Mouse (Mus musculus) kidney, postnatal 36 days (tissue): ENCODE data around the gene Git2.

ENCODE experiments used
- DNase-seq, 2 experiments: peaks; one replicate each; pipeline ENCODE4 v3.0.0; 2021 to 2022; ENCODE audit warnings: mixed read lengths in 2 of 2

Gene Git2

DNA sequence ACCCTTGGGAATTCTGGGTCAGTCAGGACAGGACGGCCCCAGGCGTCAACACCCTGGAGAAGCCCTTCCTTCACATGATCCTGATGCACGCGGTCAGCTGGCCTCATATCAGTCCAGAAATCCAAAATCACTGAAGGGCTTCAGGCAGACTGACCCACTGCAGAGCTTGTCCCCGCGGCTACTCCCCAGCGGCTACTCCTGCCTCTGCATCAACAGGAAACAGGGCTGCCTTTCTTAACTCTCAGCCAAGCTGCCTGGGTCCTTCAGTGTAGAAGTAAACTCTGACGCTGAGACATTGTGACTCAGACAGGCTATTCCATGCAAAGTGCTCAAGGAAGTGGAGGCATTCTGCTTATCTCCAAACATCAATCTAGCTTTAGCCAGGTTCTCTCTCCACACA lies 13.3 kb downstream of the Git2 start:
- no peak for DNase-seq

DNA sequence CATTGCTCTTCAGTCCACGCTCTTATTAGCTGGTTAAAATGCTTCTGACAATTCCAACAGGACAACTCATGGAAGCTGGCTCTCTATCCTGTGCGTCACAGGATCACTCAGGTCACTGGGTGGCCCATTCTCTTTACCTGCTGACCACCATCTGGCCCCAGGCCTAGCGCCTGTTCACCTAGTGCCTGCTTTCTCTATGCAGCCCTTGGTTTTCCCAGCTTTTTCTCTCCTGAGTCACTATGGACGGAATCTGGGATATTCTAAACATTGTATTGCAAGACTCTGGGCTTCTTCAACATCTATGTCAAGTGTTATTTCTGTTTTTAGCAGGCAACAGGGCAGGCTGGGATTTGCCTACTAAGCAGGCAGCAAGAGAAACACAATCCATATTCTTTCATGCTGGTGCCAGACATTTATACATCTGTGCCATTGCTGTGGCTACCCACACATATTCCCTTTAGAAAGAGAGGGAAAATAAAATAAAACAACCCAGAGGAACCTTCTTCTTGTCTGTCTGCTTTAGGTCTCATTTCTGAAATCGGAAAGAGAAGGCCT lies 15.7 kb downstream of the Git2 start:
- DNase-seq = no peak

DNA sequence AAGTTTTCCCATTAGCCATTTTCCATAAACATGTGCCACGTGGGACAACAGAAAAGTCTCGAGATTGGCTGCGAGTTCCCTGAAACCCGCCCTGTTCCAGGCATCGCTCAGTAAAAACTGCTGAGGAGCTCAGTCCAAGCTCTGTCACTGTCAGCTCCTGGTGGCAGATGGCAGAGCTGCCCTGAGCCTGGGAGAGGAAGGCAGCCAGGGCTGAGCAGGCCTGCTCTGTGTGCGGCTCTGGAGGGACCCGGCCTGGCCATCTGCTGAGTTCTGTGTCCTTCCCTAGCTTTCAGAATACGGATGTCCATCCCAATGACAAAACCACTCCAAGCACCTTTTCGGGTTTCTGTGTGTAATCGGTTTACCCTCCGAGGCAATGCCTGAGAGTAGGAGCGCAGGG lies 21.9 kb downstream of the Git2 start:
- DNase-seq = no peak

DNA sequence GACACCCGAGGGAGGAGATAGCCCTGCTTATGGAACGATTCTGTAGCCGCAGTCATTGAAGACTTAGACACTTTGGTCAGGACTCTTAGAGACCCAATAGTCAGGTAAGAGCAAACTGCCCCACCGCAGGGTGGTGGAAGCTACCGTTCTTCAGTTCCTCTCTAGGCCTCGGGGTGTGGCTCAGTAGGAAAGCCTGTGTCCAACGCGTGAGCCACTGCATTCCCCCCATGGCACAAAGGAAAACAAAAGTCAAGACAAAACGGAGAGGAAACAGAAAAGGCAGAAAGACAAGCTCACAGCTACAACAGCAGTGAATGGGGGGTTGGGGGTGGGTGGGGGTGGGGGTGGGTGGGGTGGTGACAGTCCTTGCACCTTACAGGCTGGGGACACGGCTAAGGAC lies 22.9 kb downstream of the Git2 start:
- DNase-seq = no peak

DNA sequence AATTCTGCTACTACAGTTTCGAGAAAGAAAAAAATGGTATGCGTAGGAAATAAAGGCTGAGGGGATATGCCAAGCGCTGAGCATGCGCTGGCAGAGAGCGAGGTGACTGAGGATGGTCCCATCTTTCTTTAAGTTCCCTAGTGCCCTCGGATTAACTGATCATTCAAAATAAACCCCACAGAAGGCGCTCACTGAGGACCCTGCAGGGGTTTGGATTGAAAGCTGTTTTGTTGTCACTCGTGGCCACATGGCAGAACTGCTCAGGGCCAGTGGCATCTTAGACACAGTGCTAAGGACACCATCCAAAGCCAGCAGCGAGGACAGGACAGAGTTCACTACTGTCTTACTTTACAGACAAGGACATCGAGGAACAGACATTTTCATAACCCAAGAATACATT lies 25.0 kb downstream of the Git2 start:
- DNase-seq = no peak

DNA sequence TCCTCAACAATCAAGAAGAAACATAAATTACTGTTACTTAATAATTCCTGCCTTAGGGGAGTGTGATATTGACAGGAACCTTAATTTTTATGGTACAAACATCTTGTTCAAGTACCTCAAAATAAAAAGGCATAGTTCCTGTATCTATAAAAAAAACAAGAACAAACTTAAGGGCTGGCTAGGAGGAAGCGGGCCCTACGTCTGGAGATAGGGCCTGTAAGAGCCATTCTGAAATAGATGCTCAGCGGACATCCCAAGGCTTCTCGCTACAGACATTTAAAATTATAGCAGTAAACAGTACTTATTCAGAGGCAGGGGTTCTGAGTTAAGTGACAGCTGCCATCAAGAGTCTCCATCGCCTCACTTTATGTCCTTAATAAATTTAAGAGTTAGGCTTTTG lies 27.8 kb downstream of the Git2 start:
- no peak for DNase-seq

DNA sequence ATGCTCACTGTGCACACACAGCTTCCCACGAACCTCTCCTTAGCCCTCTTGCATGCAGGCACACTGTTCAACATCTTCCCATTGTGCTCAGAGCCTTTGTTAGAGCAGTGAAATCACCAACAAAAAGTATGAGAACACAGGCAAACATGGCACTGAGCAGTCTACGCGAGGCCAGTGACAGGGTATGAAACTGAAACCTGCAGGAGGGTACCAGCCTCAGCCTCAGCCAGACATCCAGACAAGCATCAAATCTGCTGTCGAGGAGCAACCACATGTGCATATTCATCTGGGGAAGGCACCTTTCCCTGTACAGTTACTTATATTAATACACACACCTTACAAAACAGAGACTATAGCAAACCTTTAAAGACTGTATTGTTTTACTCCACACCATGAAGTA lies 28.4 kb downstream of the Git2 start:
- DNase-seq = no peak

DNA sequence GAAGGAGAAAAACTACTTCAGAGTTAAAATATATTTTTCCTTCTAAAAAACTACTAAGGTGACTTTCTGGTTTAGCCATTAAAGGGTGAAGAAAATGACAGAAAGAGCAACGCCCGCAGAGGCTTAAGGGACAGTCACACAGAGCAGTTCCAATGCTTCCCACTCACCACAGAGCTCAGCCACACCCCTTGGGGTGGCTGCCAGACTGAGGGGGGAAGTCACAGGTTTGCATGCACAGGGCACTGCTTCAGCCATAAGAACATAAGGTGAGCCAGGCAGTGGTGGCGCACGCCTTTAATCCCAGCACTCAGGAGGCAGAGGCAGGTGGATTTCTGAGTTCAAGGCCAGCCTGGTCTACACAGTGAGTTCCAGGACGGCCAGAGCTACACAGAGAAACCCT lies 29.7 kb downstream of the Git2 start:
- DNase-seq = peak in 1 of 2 experiments; percentile 45

DNA sequence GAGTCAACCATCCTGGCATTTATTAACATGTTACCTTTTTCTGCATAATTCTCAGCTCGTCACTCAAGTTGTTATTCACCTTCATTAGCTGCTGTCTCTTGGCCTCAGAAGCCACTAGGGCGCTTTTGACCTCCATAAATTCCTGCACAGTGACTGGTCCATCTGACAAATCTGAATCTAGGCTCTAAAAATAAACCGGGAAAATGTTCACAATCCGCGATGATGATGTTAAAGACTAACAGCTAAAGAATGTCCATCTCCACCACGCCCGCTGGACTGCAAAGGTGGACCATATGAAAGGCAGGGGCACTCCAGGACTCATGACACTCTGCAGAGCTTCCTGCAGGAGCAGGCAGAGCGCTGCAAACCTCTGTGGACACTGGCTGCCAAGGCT lies 31.6 kb downstream of the Git2 start:
- no peak for DNase-seq

DNA sequence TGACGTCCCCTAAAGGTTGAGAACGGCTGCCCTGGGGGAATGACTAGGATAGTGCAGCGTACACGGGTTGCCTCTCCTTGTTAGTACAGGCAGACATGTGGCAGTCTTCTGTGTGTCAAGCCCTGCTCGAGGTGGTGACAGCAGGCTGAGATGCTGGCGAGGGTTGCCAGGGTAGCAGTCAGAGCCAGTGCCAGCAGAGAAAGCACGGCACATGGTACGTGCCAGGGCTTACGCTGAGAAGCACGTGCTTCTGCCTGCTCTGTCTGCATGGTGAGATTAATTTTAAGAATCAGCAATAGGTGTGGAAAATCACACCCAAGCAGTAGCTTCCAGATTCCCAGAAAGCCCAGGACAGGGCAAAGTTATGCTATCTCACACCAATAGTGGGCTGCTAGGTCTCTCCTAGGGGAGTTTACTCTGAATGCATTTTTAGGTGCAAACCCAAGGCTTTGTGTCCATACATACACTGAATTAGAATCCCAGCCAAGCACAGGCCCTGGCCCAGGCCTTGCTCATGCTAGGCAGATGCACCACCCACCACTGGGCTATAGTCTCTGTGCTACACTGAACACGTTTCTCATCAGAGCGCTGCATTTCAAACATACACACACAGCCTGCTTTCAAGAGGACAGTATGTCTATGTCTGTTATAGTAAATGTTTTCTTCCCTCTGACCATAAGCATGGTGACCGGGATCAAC lies 32.2 kb downstream of the Git2 start:
- DNase-seq = no peak

DNA sequence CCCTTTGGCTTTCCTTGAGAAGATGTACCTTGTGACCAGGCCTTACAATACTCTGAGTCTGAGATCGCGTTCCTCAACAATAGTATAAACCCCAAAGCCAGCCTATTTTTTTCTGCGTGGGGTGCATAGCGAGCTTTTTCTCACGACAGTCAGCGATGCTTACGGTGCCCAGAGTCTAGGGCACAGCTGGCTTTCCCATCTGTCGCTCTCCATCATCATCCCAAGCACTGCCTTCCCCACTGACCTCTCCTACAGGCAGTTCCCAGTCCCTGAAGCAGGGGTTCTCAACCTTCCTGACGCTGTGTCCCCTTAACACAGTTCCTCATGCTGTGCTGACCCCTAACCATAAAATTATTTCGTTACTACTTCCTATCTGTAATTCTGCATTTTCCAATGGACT lies 32.7 kb downstream of the Git2 start:
- no peak for DNase-seq

DNA sequence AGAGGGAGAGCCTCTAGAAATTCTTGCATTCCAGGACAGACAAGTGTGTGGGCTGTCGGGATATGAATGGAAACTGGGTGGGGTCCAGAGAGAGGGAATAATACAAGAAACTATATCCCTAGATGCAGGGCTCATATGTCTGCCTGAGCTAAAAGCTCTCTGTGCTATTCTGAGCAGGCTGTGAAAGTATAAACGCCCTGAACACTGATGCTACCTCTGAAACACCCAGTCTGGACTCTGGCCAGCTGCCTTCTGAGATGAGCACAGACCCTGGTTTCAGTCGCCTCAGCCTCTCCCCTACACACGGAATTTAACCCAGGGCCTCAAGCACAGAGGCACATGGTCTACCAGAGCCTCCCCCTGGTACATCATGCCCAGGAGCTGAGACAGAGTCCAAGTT lies 34.7 kb downstream of the Git2 start:
- no peak for DNase-seq

DNA sequence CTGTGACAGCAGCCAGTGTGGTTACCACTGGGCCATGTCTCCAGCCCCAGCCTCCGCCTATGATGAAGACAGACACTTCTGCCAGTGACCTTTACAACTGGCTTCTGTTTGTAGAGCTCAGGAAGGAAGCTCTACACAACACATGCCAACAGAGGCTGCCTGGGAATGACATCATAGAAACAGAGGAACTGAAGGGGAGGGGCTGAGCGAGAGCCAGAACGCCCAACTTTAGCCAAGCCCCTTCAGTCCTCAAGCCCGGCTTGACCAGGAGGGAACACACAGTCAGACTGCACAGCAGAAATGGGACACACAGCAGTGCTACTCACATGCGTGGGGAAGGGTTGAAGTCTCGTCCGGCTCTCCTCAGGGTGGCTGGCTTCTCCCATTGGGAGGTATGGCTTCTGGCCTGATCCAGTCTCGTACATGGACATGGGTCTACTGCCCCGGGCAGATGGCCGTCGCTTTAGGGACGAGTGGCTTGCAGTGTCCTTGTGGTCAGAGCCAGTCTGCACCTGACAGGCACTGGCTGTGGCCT lies 36.5 kb downstream of the Git2 start:
- peak; percentile 60 to 76 for DNase-seq

DNA sequence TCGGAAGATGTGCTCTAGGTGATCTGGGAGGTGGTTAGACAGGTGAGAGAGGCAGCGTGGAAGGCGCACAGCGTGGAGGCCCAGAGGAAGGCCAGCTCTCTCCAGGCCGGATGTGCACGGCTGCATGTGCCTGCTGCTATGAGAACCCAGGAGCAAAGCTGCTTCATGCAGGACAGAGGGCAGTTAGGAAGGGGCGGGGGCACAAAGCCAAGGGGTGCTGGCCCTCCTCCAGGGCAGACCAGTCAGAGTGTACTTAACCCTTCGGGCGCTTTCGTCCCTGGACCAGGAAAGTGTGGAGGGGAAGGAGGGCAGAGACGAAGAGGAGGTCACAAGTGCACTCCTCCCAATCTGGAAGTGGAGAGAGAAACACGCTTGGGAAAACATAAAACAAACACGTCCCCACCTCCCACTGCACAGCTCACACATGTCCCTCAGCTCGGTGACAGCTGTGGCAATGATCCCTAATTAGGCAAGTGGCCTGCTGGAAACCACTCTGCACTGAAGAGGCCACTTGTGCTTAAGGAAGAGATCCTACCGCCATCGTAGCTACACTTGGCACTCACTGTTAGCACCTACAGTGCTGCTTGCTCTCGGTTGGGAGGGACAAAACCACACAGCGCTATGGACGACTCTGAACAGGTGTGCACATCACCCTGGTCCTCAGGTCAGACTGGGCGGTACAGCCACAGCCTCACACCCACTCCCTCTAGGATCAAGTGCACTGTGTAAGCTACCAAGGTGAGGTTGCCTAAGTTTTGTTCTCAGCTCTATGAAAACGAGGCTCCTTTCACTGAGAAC lies 38.0 kb downstream of the Git2 start:
- DNase-seq = peak in 1 of 2 experiments; percentile 52

DNA sequence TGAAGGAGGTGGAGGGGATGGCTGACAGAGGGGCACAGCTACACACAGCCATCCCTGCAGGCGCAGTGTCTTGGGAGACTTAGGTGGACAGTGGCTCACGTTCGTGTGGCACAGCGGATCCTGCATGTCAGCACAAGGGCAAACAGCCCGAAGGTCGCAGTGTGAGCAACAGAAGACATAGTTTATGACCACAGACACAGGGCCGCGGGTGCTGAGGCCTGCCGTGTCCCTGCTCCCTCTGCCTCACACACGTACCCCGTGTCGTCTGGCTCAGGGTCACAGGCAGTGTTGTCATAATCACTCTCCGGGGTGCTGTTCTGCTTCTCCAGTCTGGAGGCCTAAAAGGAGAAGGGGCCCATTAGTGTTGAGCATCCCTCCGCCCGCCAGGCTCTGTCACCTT lies 41.7 kb downstream of the Git2 start:
- no peak for DNase-seq

DNA sequence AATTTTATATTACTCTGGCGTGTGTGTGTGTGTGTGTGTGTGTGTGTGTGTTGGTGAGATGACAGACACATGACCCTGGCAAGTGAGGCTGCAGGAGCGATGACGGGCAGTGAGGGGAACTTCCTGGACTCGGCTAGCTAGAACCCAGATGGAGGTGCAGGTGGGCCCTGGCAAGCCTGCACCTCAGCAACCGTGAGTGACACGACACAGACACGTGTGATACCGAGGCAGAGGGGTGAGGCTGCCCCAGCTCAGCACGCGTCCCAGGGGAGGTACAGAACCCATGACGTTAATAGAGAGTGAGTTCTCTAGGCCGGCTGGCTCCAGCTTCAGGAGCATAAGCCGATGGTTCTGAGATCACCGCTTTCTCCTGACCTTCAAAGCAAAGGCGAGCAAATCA lies 43.3 kb downstream of the Git2 start:
- no peak for DNase-seq

DNA sequence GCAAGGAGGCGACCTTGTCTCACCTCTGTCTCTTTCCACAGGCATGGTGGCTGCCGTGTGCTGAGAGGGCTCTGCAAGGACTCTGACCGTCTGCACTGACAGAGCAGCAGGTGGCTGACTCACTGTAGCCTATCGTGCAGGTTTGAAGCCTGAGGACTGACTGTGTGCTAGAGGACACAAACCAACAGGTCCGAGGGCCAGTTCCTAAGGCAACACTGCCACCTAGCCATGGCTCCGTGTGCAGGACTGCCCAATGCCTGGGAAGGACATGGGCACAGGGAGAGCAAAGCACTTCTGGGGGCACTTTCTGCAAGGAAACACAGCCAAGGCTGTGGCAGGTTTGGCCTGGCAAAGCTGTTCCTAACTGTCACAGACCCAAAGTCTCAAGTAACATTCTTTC lies 43.8 kb downstream of the Git2 start:
- DNase-seq = no peak

DNA sequence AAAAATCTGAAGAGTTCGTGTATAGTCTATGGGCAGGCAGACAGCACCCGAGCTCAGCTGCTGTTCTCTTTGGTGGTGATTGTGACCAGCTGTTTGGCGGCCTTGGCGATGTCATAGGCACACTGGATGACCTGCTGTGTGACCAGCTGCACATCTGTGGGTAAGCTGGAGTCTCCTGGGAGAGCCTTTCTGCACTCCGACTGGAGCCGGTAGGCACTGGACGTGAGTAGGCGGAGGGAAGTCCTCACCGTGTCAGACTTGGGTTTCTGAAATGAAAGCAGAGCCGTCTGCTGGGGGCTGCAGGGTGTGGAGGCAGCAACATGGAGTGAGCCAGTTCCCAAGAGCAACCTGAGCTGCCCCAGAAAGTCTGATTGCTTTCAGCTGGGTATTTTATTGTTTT lies 45.2 kb downstream of the Git2 start:
- no peak for DNase-seq

DNA sequence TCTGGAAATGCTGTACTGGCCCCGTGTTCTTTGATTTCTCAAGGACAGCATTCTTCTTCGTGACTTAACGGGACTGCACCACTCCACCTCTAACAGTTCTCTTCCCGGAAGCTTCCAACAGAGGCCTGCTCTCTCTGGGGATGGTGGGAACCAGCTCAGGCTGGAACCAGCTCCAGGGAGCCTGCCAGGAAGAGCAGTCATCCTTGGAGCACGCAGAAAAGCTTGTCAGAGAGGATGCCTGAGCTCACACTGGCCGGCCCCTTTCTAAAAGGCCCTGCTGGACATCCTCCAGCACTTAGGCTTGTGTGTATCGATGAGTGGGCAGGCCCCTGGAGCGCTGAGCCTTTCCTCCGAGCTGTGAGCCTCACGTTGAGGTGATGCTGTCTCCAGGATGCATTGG lies 47.2 kb downstream of the Git2 start:
- DNase-seq = no peak

DNA sequence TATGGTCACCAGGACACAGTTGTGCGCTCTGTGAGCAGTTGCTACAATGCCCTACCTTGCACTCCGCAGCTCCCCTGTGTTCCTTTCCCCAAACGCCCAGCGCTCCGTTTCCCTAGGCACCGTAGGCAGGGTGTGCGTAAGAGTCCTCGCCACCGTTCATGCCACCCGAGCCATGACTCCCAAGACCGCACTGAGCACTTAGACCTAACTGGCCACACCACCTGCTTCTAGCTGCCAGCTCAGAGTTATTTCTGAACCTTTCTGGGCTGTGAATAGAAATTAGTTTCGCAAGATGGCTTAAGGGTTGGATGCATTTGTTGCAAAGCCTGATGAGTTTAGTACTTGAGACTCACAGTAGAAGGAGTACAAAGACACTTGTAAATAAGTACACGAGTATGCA lies 52.5 kb downstream of the Git2 start:
- DNase-seq = no peak

DNA sequence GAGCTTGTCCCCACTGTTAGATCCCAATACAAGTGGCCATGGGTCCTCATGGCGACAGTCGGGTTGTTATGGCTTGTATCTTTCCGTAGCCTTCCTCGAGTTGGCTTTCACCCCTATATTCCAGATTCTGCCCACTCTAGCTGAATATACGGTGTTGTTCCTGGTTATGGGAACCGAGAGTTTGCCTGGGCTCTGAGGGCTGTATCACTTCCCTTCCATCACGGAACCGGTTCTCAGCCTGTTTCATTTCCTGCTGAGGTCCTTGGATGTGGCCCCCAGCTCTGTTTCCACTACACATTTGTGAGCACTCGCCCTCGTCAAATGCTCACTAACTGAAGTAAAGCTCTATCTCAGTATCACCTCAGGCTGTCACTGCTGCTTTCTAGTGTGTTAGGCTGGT lies 53.3 kb downstream of the Git2 start:
- no peak for DNase-seq

DNA sequence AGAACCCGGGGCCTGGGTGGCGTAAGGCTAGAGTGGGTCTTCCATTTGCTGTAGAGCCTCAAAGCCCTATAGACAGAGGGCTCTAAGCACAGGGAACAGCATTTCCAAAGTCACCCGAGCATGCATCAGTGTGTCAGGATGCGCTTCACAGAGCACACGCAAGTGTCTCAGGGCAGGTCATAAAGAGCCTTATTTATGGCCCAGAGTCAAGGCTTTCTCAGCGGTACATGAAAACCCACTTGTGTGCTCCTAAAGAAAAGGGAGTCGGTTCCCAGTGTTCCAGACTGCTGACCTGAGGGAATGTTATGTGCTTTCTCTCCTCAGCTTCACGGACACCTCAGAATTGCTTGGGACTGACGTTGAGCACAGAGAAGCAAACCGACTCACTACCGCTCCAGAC lies 54.5 kb downstream of the Git2 start:
- no peak for DNase-seq

DNA sequence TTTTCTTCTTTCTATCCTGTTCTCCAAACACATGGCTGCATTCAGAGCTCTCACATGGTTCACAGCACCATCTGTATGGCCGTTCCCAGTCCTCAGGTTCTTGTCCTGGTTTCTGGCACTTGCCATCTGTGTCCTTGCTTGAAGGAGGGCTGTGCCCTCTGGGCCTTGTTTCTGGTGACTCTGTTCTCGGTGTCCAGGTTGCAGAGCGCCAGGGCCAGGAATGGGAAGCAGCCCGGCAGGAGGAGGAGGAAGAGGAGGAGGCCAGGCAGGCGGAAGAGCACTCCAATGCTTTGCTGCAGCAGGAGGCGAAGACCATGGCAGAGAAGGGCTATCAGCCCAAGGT lies 55.4 kb downstream of the Git2 start:
- no peak for DNase-seq
